8 mouse cellular contexts compared by ENCODE assay signal in genomic region chr5:75066715-75067114, GRCm38 (mm10). TPM values are rescaled to one million over a fixed set of nuclear protein-coding genes. Genes with fewer than 3 reads are reported as not detected.
A peak's percentile ranks its signal among the peaks of the same experiment; 100 is the strongest.
DNase-seq lines count a peak whose midpoint lies in the region; ATAC-seq and TF ChIP-seq lines count a peak whose summit lies in the region.

No protein-coding gene starts in this region.

- peak overlapping the region; percentile 54; the same call in 1 of the 2 replicates for H3K9ac ChIP-seq in ES-E14 (ENCODE audit: insufficient read depth, low read depth, low read length, poor library complexity, severe bottlenecking)
- no peak overlapping the region for H3K9ac ChIP-seq in hindbrain, embryonic 15.5 days
- H3K9ac ChIP-seq in midbrain, embryonic 14.5 days (replicated peaks; ENCODE audit: low read length), result no peak overlapping the region

- H3K4me1 ChIP-seq in ES-E14 (ENCODE audit: control insufficient read depth in 2 of 2, insufficient read depth in 2 of 2, low read length in 2 of 2, poor library complexity in 1 of 2), result peaks cover 0 to 6% of the 10 kb centered on the region in 2 experiments; a peak in 1 of 4 replicates
- peaks cover 24% of the 10 kb centered on the region for H3K4me1 ChIP-seq in hindbrain, embryonic 15.5 days (replicated peaks)
- H3K4me1 ChIP-seq in midbrain, embryonic 14.5 days (ENCODE audit: control insufficient read depth, insufficient read depth, low read length), result 0 out of 2 replicates have a peak, but pooled peaks cover 5% of the 10 kb centered on the region

- no peaks in the 10 kb centered on the region for H3K36me3 ChIP-seq in ES-E14 (ENCODE audit: control insufficient read depth, insufficient read depth, low read length, poor library complexity, severe bottlenecking)
- H3K36me3 ChIP-seq in hindbrain, embryonic 15.5 days, result no peaks in the 10 kb centered on the region
- no peaks in the 10 kb centered on the region for H3K36me3 ChIP-seq in midbrain, embryonic 14.5 days (ENCODE audit: control insufficient read depth, insufficient read depth, low read length)

- in situ Hi-C loops in ES-E14 (cut with MboI; ENCODE audit: low sequenced_read_pairs in 2 of 2, unreplicated experiment in 2 of 2), result loop anchor here in 1 of 2 experiments (10.0 kb wide), 1 partner anchor 122 kb away; no protein-coding TSS in a partner anchor

- peak overlapping the region; percentile 71 for H3K4me2 ChIP-seq in hindbrain, embryonic 15.5 days
- H3K4me2 ChIP-seq in midbrain, embryonic 14.5 days (ENCODE audit: low read length), result peak overlapping the region; percentile 66

- WGBS in hindbrain, embryonic 15.5 days, result 5% methylated on average over 6 of the region's 10 CpGs
- 4% methylated on average over 8 of the region's 10 CpGs for WGBS in midbrain, embryonic 14.5 days

- no peaks in the 10 kb centered on the region for H3K9me3 ChIP-seq in ES-E14 (ENCODE audit: control insufficient read depth, insufficient read depth, low read depth, low read length)
- no peaks in the 10 kb centered on the region for H3K9me3 ChIP-seq in hindbrain, embryonic 15.5 days
- H3K9me3 ChIP-seq in midbrain, embryonic 14.5 days (ENCODE audit: control insufficient read depth, low read length), result peaks cover 5% of the 10 kb centered on the region; the same call in 1 of the 2 replicates

- no peak overlapping the region for H3K27ac ChIP-seq in ES-E14 (ENCODE audit: insufficient read depth, low read depth, low read length, poor library complexity, severe bottlenecking)
- no peak overlapping the region for H3K27ac ChIP-seq in hindbrain, embryonic 15.5 days (replicated peaks)
- H3K27ac ChIP-seq in midbrain, embryonic 14.5 days (replicated peaks; ENCODE audit: low read depth, low read length), result no peak overlapping the region

- peak overlapping the region; percentile 63 to 66 for H3K4me3 ChIP-seq in ES-E14 (ENCODE audit: insufficient read depth in 1 of 2, low read depth in 1 of 2, low read length in 2 of 2, poor library complexity in 1 of 2, severe bottlenecking in 1 of 2)
- H3K4me3 ChIP-seq in hindbrain, embryonic 15.5 days, result peak overlapping the region; percentile 47
- H3K4me3 ChIP-seq in midbrain, embryonic 14.5 days (replicated peaks; ENCODE audit: low read depth, low read length), result peak overlapping the region; percentile 40

- ATAC-seq in hindbrain, embryonic 15.5 days (ENCODE audit: low FRiP score, low read depth), result no peak
- no peak for ATAC-seq in midbrain, embryonic 14.5 days (ENCODE audit: low FRiP score, low TSS enrichment)

- peak; percentile 21 for DNase-seq in embryo, embryonic 10.5 days (ENCODE audit: low spot score)
- no peak for DNase-seq in embryo, embryonic 11 days
- no peak for DNase-seq in ES-E14 (ENCODE audit: low read depth, low spot score)
- no peak for DNase-seq in midbrain, embryonic 14.5 days
- no peak for DNase-seq in layer of hippocampus, adult 9-11 months
- DNase-seq in testis, postnatal 14 days (ENCODE audit: low spot score), result no peak
- DNase-seq in left cerebral cortex, adult 11 months (ENCODE audit: low spot score), result no peak

- H3K27me3 ChIP-seq in hindbrain, embryonic 15.5 days, result peaks cover 66% of the 10 kb centered on the region
- H3K27me3 ChIP-seq in midbrain, embryonic 14.5 days (ENCODE audit: control insufficient read depth, insufficient read depth, low read length), result peaks cover 86% of the 10 kb centered on the region

TF ChIP-seq in ES-E14, 5 proteins besides CTCF, POLR2A, EP300 and RAD21:
- TF ChIP-seq ZC3H11A (IDR thresholded peaks at IDR 0.05; ENCODE audit: borderline replicate concordance, low read depth, low read length) (no peak), CHD2 (IDR thresholded peaks at IDR 0.05; ENCODE audit: low read depth, low read length) (no peak), MAFK (IDR thresholded peaks at IDR 0.05; ENCODE audit: insufficient read depth, low read depth, low read length) (no peak), ZNF384 (IDR thresholded peaks at IDR 0.05; ENCODE audit: low read depth, low read length) (no peak), HCFC1 (IDR thresholded peaks at IDR 0.05; ENCODE audit: borderline replicate concordance, insufficient read depth, low read length) (no peak)

RNA-seq across cellular contexts. Expression of gene Gsx2, which starts 8.7 kb away (rescaled TPM):
- total RNA-seq in ES-E14 (2012; rRNA removed), result not detected in 2 replicates
- polyA plus RNA-seq in hindbrain, embryonic 15.5 days (2015; fragmentation: Nextera tagmentation; extraction: Ambion mirVana), result 0.25 and 0.47 TPM in 2 replicates
- polyA plus RNA-seq in midbrain, embryonic 14.5 days (2014; fragmentation: Nextera tagmentation; extraction: Ambion mirVana), result not detected in 2 replicates

RNA-seq across cellular contexts. Expression of gene Chic2, which starts 22.1 kb away (rescaled TPM):
- 23.9 and 38.9 TPM in 2 replicates for total RNA-seq in ES-E14 (2012; rRNA removed)
- polyA plus RNA-seq in hindbrain, embryonic 15.5 days (2015; fragmentation: Nextera tagmentation; extraction: Ambion mirVana), result 30.0 and 30.3 TPM in 2 replicates
- polyA plus RNA-seq in midbrain, embryonic 14.5 days (2014; fragmentation: Nextera tagmentation; extraction: Ambion mirVana), result 45.3 and 50.3 TPM in 2 replicates
